Comparison of ENCODE assay signal across 8 mouse cellular contexts in the genomic region with DNA sequence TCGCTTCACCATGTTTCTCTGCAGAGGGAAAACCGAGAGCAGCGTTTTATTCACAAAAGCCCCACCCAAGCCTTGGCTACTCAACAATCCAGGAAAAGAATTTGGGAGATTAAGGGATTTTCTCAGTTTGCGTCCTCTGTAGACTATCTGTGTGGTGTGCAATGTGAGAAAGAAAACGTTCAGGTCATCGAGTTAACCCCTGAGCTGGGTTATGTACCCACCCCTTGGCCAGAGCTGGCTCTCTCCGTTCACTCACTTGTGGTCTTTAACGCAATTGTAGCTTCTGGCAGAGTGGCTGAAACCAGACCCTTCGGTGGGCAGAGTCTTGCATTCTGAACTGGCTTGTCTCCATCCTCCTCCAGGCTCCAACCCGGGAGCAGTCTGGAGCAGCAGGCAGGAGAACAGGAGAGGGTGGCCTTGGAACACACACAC. TPM values are rescaled to one million over a fixed set of nuclear protein-coding genes. Genes with fewer than 3 reads are reported as not detected.
DNase-seq lines count a peak whose midpoint lies in the region; ATAC-seq and TF ChIP-seq lines count a peak whose summit lies in the region.

No protein-coding gene starts in this region.

- TF ChIP-seq POLR2A in liver, adult 2 months (IDR thresholded peaks at IDR 0.05; ENCODE audit: extremely low read depth, insufficient read depth, low read length) = no peak
- no peak for TF ChIP-seq POLR2A in myocyte (IDR thresholded peaks at IDR 0.05; ENCODE audit: insufficient read length, low read depth)

- H3ac ChIP-seq in myocyte (ENCODE audit: control insufficient read depth, insufficient read length) = no peak overlapping the region

- no peak for TF ChIP-seq CTCF in liver, adult 2 months (IDR thresholded peaks at IDR 0.05; ENCODE audit: low read depth, low read length)
- TF ChIP-seq CTCF in intestine, postnatal 0 days (IDR thresholded peaks at IDR 0.05; ENCODE audit: low read depth) = no peak

- no peak for DNase-seq in liver, adult 2 months (ENCODE audit: extremely low read depth, low read depth, low spot score)
- no peak for DNase-seq in liver
- no peak for DNase-seq in forebrain, embryonic 11.5 days (ENCODE audit: low spot score)
- no peak for DNase-seq in adipocyte (ENCODE audit: low spot score)
- no peak for DNase-seq in B cell, adult 2 months

- H3K4me2 ChIP-seq in forebrain, embryonic 11.5 days (ENCODE audit: low read depth, low read length, severe bottlenecking) = no peak overlapping the region
- no peak overlapping the region for H3K4me2 ChIP-seq in intestine, postnatal 0 days (replicated peaks; ENCODE audit: low read depth)
- peak overlapping the region; percentile 98 for H3K4me2 ChIP-seq in myocyte (ENCODE audit: low read depth)

- H3K9ac ChIP-seq in liver, adult 2 months (ENCODE audit: low read depth, low read length) = peak overlapping the region; percentile 39; the same call in 1 of the 2 replicates
- H3K9ac ChIP-seq in forebrain, embryonic 11.5 days (ENCODE audit: low read length) = no peak overlapping the region
- no peak overlapping the region for H3K9ac ChIP-seq in intestine, postnatal 0 days (ENCODE audit: low read depth, low read length)

- H3K27ac ChIP-seq in liver, adult 2 months (replicated peaks; ENCODE audit: insufficient read depth, low read depth, low read length) = peak overlapping the region; percentile 23
- H3K27ac ChIP-seq in forebrain, embryonic 11.5 days (ENCODE audit: low read depth, low read length) = no peak overlapping the region
- no peak overlapping the region for H3K27ac ChIP-seq in intestine, postnatal 0 days (ENCODE audit: low read depth, low read length)

- WGBS in liver, adult 2 months = 25% methylated on average over 10 of the region's 10 CpGs
- 33% methylated on average over 10 of the region's 10 CpGs for WGBS in forebrain, embryonic 11.5 days
- WGBS in intestine, postnatal 0 days = 41% methylated on average over 10 of the region's 10 CpGs

- H3K79me2 ChIP-seq in liver, adult 2 months (ENCODE audit: control insufficient read depth, insufficient read depth, low read length) = peaks cover 3% of the 10 kb centered on the region; the same call in 1 of the 2 replicates
- no peaks in the 10 kb centered on the region for H3K79me2 ChIP-seq in myocyte (ENCODE audit: control insufficient read depth, insufficient read depth)

- peaks cover 11% of the 10 kb centered on the region; the same call in 1 of the 2 replicates for H3K36me3 ChIP-seq in liver, adult 2 months (ENCODE audit: control insufficient read depth, insufficient read depth, low read length)
- no peaks in the 10 kb centered on the region for H3K36me3 ChIP-seq in forebrain, embryonic 11.5 days (ENCODE audit: control insufficient read depth, insufficient read depth, low read length)
- no peaks in the 10 kb centered on the region for H3K36me3 ChIP-seq in intestine, postnatal 0 days (ENCODE audit: control insufficient read depth, insufficient read depth)
- no peaks in the 10 kb centered on the region for H3K36me3 ChIP-seq in myocyte (ENCODE audit: control insufficient read depth, insufficient read depth)

- no peaks in the 10 kb centered on the region for H3K9me3 ChIP-seq in forebrain, embryonic 11.5 days (ENCODE audit: control insufficient read depth, low read length)
- no peaks in the 10 kb centered on the region for H3K9me3 ChIP-seq in intestine, postnatal 0 days (ENCODE audit: control insufficient read depth)

- H3K27me3 ChIP-seq in liver, adult 2 months (ENCODE audit: control insufficient read depth, insufficient read depth, low read length) = no peaks in the 10 kb centered on the region
- H3K27me3 ChIP-seq in forebrain, embryonic 11.5 days (ENCODE audit: control insufficient read depth, insufficient read depth, low read length) = no peaks in the 10 kb centered on the region
- no peaks in the 10 kb centered on the region for H3K27me3 ChIP-seq in intestine, postnatal 0 days (replicated peaks; ENCODE audit: control insufficient read depth, insufficient read depth, low read length)
- H3K27me3 ChIP-seq in myocyte (ENCODE audit: control insufficient read depth, insufficient read depth, insufficient read length) = peaks cover 5% of the 10 kb centered on the region

- ATAC-seq in forebrain, embryonic 11.5 days (replicated peaks; ENCODE audit: low FRiP score) = 0 out of 2 replicates have a peak, but pooled peaks have one; percentile 6
- peak; percentile 35 for ATAC-seq in intestine, postnatal 0 days
- no peak for ATAC-seq in cerebellum, adult (ENCODE audit: insufficient number of reproducible peaks, low FRiP score, low TSS enrichment)

- H3K4me1 ChIP-seq in liver, adult 2 months (ENCODE audit: control insufficient read depth, insufficient read depth, low read length) = peaks cover 43% of the 10 kb centered on the region
- H3K4me1 ChIP-seq in forebrain, embryonic 11.5 days (replicated peaks; ENCODE audit: control insufficient read depth, insufficient read depth, low read length) = peaks cover 3% of the 10 kb centered on the region; the same call in 1 of the 2 replicates
- H3K4me1 ChIP-seq in intestine, postnatal 0 days (replicated peaks; ENCODE audit: control insufficient read depth, insufficient read depth, low read length) = no peaks in the 10 kb centered on the region

- H3K4me3 ChIP-seq in liver, adult 2 months (ENCODE audit: insufficient read depth, low read depth, low read length) = no peak overlapping the region
- no peak overlapping the region for H3K4me3 ChIP-seq in forebrain, embryonic 11.5 days (ENCODE audit: low read depth, low read length)
- no peak overlapping the region for H3K4me3 ChIP-seq in intestine, postnatal 0 days (ENCODE audit: low read depth, low read length)
- peak overlapping the region; percentile 7 for H3K4me3 ChIP-seq in myocyte

TF ChIP-seq in myocyte, 11 proteins besides CTCF, POLR2A, EP300 and RAD21:
- TF ChIP-seq TCF12 (IDR thresholded peaks at IDR 0.05; ENCODE audit: insufficient read depth, poor library complexity, severe bottlenecking) (no peak), POLR2AphosphoS2 (IDR thresholded peaks at IDR 0.05; ENCODE audit: insufficient read length, low read depth) (no peak), MYOG (IDR thresholded peaks at IDR 0.05; ENCODE audit: control insufficient read depth in 1 of 3, insufficient read depth in 1 of 3, insufficient read length in 2 of 3, low read depth in 2 of 3) (no peak), REST (IDR thresholded peaks at IDR 0.05; ENCODE audit: insufficient read depth, insufficient read length) (no peak), MYOD1 (IDR thresholded peaks at IDR 0.05; ENCODE audit: control insufficient read depth in 1 of 3, insufficient read length in 2 of 3, low read depth in 2 of 3) (no peak), CEBPB (IDR thresholded peaks at IDR 0.05; ENCODE audit: insufficient read depth, poor library complexity, severe bottlenecking) (no peak), TCF3 (IDR thresholded peaks at IDR 0.05; ENCODE audit: insufficient read length, low read depth) (no peak), USF1 (IDR thresholded peaks at IDR 0.05; ENCODE audit: low read depth) (no peak), SRF (IDR thresholded peaks at IDR 0.05; ENCODE audit: control insufficient read depth, insufficient read length, low read depth) (no peak)

RNA-seq across cellular contexts. Expression of a gene that starts 6.8 kb away (rescaled TPM):
- total RNA-seq in liver, adult 2 months (2014; rRNA removed) = 187 and 242 TPM in 2 replicates
- 152 and 171 TPM in 2 replicates for polyA plus RNA-seq in liver, adult 2 months (2012; rRNA removed)
- 15.3 and 19.9 TPM in 2 replicates for polyA plus RNA-seq in forebrain, embryonic 11.5 days (2014; fragmentation: Nextera tagmentation; extraction: Ambion mirVana)
- polyA plus RNA-seq in intestine, postnatal 0 days (2015; fragmentation: Nextera tagmentation; extraction: Ambion mirVana) = 7.3 and 8.2 TPM in 2 replicates
- polyA plus RNA-seq in myocyte (2012; fragmentation: generic; extraction: Trizol) = 5.0 TPM

RNA-seq across cellular contexts. Expression of a gene that starts 39.0 kb away (rescaled TPM):
- 49.1 and 52.6 TPM in 2 replicates for total RNA-seq in liver, adult 2 months (2014; rRNA removed)
- polyA plus RNA-seq in liver, adult 2 months (2012; rRNA removed) = 7.8 and 10.4 TPM in 2 replicates
- polyA plus RNA-seq in forebrain, embryonic 11.5 days (2014; fragmentation: Nextera tagmentation; extraction: Ambion mirVana) = 0.13 and 0.29 TPM in 2 replicates
- polyA plus RNA-seq in intestine, postnatal 0 days (2015; fragmentation: Nextera tagmentation; extraction: Ambion mirVana) = 3.8 and 4.4 TPM in 2 replicates
- not detected for polyA plus RNA-seq in myocyte (2012; fragmentation: generic; extraction: Trizol)

RNA-seq across cellular contexts. Expression of a gene that starts 45.8 kb away (rescaled TPM):
- total RNA-seq in liver, adult 2 months (2014; rRNA removed) = 14.4 and 16.2 TPM in 2 replicates
- 7.7 and 8.1 TPM in 2 replicates for polyA plus RNA-seq in liver, adult 2 months (2012; rRNA removed)
- polyA plus RNA-seq in forebrain, embryonic 11.5 days (2014; fragmentation: Nextera tagmentation; extraction: Ambion mirVana) = 0.37 and 0.71 TPM in 2 replicates
- polyA plus RNA-seq in intestine, postnatal 0 days (2015; fragmentation: Nextera tagmentation; extraction: Ambion mirVana) = 12.2 and 13.7 TPM in 2 replicates
- not detected for polyA plus RNA-seq in myocyte (2012; fragmentation: generic; extraction: Trizol)
